Mouse (Mus musculus) CD4-positive naive resting alpha-beta T cell, adult 76 days (primary cell): Measurements from ENCODE around the gene Itprip. TPM values are rescaled to one million over a fixed set of nuclear protein-coding genes. Genes with fewer than 3 reads are reported as not detected.

Experiments
- total RNA-seq: library from RNA; stranded (reverse); gene quantifications from one replicate; pipeline ENCODE4 v1.2.4, GENCODE M21; 2023

Gene Itprip
- total RNA-seq = 112 TPM

GRCm38 (mm10) chr19:47919126-47919965 is at the start of gene Itprip, which contains the start of gene Cfap43:
Itprip (minus strand) TSS chr19:47919299.
Cfap43 (minus strand) TSS chr19:47919287.

GRCm38 (mm10) chr19:47937443-47938406 is 18.6 kb upstream of the Itprip start, which contains the start of gene Cfap58:
Cfap58 (plus strand) TSS chr19:47937675.

GRCm38 (mm10) chr19:47865353-47865947 is 53.6 kb downstream of the Itprip start, which contains the start of gene Gsto2:
Gsto2 (plus strand) TSS chr19:47865534.

GRCm38 (mm10) chr19:47854796-47855783 is 64.0 kb downstream of the Itprip start, which contains the start of gene Gsto1:
Gsto1 (plus strand) TSS chr19:47854970.

Other genes with a start within 250 kb of the Itprip start
- 0.59 TPM for gene Col17a1, start 227.2 kb downstream of the Itprip start, total RNA-seq
- gene Sfr1, start 187.6 kb downstream of the Itprip start, total RNA-seq = 71.2 TPM
- 17.7 TPM for gene Gsto1, start 64.3 kb downstream of the Itprip start, total RNA-seq
- gene Gsto2, start 53.8 kb downstream of the Itprip start, total RNA-seq = not detected
- not detected for gene Cfap43, start within 50 bp of the Itprip start, total RNA-seq
- not detected for gene Cfap58, start 18.4 kb upstream of the Itprip start, total RNA-seq